Mouse (Mus musculus): Measurements from ENCODE around the gene Ndel1.

Gene Ndel1

GRCm38 (mm10) chr11:68893911-68894464, 22.3 kb upstream of the Ndel1 start:
- in situ Hi-C loops (cut with MboI, MseI), result no loop called here

GRCm38 (mm10) chr11:68892233-68892832, 20.7 kb upstream of the Ndel1 start:
- in situ Hi-C loops (cut with MboI, MseI), result no loop called here

DNA sequence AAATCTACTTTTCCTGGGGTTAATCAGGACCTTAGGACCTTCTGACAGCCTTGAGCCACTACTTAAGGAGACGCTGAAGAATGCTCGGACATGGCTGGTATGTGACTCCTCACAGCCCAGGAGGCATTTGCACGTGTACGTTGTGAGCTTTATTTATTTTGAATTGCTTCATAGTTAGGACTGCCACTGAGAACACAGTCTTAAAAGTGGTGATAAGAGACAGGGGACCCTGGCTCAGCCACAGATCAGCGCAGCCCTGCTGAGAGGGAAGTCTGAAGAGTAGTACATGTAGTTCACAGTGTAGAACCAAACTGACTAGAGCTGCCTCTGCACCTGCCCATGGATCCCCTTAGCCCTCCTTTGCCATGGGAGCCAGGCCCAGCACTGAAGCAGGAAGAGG, 20.2 kb upstream of the Ndel1 start:
- in situ Hi-C loops (cut with MboI, MseI), result no loop called here

GRCm38 (mm10) chr11:68890625-68891024, 19.0 kb upstream of the Ndel1 start:
- in situ Hi-C loops (cut with MboI, MseI), result no loop called here

DNA sequence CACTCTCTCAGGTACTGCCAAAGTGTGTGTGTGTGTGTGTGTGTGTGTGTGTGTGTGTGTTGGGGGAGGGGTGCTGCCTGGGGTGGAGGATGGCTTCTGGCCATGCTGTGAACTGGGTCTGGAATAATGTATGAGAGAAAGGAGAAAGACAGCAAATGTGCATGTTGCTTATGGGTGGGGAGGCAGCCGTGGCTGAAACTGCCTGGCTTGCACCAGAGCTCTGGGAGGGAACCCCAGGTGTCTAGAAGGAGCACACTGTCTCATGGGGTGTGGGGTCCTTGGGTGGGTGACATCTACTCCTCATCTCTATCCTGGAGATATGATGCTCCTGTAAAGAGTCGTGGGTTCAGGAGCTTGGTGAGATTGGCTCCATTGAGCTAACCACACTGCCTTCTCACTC, 17.0 kb upstream of the Ndel1 start:
- in situ Hi-C loops (cut with MboI, MseI), result no loop called here

DNA sequence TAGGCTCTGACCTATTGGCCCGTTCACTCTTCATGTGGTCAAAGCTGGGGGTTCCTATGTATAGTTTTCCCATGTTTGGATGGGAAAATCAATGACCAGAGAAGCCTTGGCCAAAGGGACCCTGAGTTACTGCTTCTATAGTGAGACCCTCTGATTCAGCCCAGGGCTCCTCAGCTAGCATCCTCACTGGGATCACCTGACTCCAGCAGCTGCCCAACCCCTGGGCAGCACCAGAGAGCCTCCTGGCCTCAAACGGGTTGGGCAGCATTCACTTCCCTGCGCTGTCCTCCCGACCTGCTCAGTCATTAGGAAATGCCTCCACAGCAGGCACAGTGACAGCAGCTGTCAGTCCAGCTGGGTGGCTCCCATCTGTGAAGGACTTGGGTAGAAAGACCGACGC, 16.6 kb upstream of the Ndel1 start, which contains the start of gene Rnf222:
TSS of gene Rnf222 (plus strand) at position 301 of the 400 bp plus-strand sequence.
- in situ Hi-C loops (cut with MboI, MseI), result no loop called here

GRCm38 (mm10) chr11:68886091-68886490, 14.4 kb upstream of the Ndel1 start:
- in situ Hi-C loops (cut with MboI, MseI), result no loop called here

GRCm38 (mm10) chr11:68884368-68884767, 12.7 kb upstream of the Ndel1 start:
- in situ Hi-C loops (cut with MboI, MseI), result no loop called here

DNA sequence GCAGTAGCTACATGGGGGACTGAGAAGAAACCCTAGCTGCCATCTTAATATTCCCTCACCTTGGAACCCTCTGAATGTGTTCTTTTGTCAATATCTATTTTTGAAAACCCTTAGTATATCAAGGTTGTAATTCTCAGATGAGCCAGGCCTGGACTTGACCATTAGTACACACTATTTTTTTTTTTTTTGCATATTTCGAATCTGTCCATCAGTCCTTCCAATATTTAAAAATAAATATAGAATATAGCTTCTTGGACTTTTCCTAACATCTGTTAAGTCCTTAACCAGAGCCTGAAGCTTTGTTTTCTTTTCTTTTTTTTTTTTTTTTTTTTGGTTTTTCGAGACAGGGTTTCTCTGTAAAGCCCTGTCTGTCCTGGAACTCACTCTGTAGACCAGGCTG, 12.2 kb upstream of the Ndel1 start:
- in situ Hi-C loops (cut with MboI, MseI), result no loop called here

- in situ Hi-C loops (cut with MboI, MseI), result no loop called here
Measured at GRCm38 (mm10) chr11:68882107-68882506, 10.4 kb upstream of the Ndel1 start.

DNA sequence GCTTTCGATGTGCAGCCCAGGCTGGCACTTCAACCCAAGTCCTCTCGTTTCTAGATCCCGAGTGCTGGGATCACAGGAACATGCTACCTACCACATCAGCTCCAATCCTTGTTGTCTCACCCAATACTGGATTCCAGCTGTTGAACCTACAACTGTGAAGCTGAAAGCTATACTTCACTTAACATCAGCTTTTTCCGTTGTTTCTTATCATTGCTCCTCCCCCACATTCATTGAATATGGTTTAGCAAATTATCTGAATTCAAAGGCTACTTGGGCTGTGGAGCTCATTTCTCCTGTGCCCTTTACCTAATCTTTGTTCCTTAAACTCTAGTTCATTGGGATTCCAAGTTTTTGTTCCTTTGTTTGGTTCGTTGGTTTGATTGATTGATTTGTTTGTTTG, 7.2 kb upstream of the Ndel1 start:
- in situ Hi-C loops (cut with MboI, MseI), result loop anchor here (10.0 kb wide), 1 partner anchor 294 kb away; the partner anchor contains the start of gene Ccdc42

DNA sequence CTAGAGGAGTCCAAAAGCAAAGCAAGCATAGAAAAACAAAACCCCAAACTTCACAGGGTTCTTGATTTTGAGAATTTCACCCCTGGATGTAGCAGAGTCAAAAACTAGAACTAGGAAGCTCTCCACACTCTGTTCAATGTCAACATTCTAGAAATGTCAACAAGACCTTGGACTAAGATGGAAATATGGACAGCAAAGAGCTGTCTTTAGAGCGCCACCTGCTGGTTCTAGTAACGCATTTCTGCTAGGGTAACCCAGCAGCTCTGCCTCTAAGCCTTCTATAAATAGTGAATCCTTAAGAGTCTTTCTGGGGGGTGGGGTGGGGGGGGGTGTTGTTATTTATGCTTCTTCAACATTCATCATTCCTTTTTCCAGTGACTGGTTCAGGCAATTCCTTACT, 3.2 kb upstream of the Ndel1 start:
- in situ Hi-C loops (cut with MboI, MseI), result loop anchor here (10.0 kb wide), 1 partner anchor 290 kb away; the partner anchor contains the start of gene Ccdc42

DNA sequence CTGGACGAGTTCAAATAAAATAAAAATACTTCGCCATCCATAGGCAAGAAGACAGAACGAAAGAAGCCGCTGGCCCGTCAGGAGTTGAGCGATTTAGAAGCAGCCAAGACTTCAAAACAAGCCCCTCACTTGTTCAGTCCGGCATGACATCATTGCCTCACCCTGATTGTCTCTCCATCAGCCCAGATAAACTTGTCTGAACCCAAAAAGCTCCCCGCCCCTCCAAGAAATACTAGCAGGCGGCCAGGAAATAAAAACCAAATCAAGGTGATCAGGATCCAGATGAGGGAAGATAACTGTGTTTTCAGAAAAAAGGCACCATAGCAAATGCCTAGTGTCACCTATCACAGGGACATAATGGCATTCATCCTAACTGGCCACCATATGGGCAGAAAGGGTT, 381 bp downstream of the Ndel1 start:
- in situ Hi-C loops (cut with MboI, MseI), result loop anchor here (10.0 kb wide), 1 partner anchor 286 kb away; the partner anchor contains the start of gene Ccdc42

DNA sequence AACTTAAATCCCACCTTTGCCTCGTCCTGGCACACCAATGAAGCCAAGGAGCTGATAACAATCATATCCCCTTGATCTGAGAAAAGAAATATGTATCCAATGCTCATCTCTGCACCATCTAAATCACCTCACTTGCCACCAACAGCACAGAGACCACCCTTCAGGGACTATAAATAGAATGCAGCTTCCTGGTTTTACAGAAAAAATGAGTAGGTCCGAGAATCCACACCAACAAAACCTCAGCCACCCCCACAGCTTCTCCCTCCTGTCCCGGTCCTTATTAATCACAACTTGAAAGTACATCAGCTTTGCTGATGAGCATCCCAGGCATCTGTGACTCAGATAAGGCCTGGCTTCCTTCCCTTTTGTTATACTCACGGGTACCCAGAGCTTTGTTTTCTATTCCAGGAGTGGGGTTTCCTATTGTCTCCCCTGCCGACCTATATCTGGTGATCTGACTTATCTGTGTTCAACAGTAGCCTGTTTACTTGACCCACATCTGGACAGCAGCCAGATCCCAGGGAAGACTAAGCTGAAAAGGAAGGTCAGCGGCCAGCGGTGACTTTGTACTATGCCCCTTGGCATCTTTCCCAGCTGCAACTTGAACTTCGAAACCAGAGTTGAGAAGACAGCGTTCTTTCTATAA, 7.0 kb downstream of the Ndel1 start:
- in situ Hi-C loops (cut with MboI, MseI), result no loop called here

- in situ Hi-C loops (cut with MboI, MseI), result no loop called here
Measured at GRCm38 (mm10) chr11:68863631-68864091, 8.0 kb downstream of the Ndel1 start.

- in situ Hi-C loops (cut with MboI, MseI), result no loop called here
Measured at GRCm38 (mm10) chr11:68862260-68862659, 9.4 kb downstream of the Ndel1 start.

GRCm38 (mm10) chr11:68859943-68860593, 11.6 kb downstream of the Ndel1 start:
- in situ Hi-C loops (cut with MboI, MseI), result no loop called here

DNA sequence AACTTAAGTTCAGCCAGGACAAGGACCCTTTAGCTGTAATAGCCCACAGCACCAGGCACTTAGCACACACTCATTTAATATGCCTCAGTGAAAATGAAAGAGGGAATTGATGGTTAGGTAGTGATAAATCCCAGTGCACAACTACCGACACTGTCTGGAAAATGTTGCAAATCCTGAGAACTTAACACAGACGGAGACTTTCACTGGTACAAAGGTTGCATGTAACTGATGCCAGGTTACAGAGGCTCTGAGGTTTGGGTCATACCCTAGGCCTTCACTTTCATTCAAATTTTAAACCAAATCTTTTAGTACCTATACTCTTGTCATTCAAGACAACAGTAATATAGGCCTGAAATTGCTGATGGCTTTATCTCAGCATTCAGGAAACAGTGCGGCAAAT, 14.3 kb downstream of the Ndel1 start:
- in situ Hi-C loops (cut with MboI, MseI), result no loop called here

GRCm38 (mm10) chr11:68854621-68855020, 17.0 kb downstream of the Ndel1 start:
- in situ Hi-C loops (cut with MboI, MseI), result no loop called here

DNA sequence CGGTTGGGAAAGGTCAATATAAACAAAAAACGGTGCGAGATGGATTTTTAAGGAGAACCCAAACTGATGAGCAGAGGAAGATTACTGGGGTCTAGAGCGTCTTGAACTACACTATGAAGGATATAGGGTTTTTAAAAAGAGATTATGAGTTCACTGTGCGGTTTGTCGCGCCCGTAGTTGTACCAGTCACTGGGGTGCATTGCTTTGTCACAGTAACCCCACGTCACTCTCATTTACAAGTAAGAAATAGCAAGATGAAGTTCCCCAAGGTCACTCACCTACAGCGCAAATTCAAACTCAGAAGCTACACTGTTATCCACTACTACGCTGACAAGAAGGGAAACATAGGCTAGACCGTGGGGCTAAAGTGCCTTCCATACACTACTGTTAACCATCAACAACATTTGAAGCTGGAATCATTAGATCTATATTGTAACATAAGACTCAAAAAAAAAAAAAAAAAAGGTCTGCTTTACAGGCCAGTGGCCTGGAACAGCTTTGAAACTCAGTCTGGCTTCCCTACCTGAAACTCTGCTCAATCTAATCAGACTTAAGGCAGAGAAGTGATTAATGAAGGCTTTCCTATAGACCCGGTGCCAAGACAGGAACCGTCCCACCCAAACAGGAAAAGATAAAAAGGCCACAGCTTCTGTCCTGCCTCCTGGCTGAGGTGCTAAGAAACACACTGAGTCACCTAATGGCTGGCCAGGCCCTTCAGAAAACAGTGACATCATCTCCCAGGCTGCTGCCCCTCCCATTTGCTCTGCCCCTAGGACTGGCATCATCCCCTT, 17.9 kb downstream of the Ndel1 start:
- in situ Hi-C loops (cut with MboI, MseI), result no loop called here

DNA sequence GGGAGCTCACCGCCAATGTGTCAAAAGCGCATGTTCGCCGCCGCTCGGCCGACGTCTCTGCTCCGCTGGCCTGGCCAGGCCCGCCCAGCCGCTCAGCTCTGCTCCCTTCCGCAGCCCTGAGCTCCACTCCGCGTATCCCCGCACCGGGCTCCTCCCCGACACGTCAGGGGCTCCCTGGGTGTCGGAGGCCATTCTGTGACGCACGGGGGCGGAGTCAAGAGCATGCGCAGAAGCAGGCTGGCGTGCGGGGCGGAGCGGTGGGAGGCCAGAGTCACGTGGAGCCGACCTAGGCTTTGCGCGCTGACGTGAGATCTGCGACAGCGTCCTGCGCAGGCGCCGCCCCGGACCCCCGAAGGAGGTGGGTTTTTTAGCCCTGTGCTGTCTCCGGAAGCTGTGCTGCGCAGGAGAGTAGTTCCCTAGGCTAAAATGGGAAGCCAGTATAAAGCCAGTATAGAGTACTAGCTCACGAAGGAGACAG, 18.7 kb downstream of the Ndel1 start:
- in situ Hi-C loops (cut with MboI, MseI), result no loop called here
